Mouse (Mus musculus): ENCODE measurements around the gene Smagp.

DNA sequence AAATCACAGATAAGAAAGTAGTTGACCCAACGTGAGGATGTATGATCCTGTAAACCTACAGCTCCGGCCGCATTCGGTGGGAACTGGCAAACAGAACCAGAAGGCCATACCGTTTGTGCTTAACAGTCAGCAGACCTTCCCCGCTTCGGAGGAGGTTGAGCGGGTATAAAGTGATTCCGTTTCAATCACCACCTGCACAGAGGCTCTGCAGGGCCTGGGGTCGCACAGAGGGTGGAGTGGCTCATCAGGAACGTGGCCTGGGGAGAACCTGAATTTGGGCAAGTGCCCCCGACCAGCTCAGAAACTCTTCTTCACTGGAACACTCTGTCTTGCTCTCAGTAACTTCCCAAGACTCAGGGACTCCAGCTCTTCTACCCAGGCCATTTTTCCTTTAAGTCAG is 30.1 kb upstream of the Smagp start:
- TF ChIP-seq CTCF (IDR thresholded peaks at IDR 0.05; ENCODE audit: insufficient read depth, low read depth, low read length): no peak
- no peak for TF ChIP-seq POLR2A (IDR thresholded peaks at IDR 0.05; ENCODE audit: insufficient read depth, low read depth, low read length)

Data from olfactory bulb, adult 2 months (tissue).